Mouse (Mus musculus): ENCODE measurements around the gene Vstm2a. TPM values are rescaled to one million over a fixed set of nuclear protein-coding genes. Genes with fewer than 3 reads are reported as not detected.
A peak's percentile ranks its signal among the peaks of the same experiment; 100 is the strongest.

Gene Vstm2a
- polyA plus RNA-seq (2015; fragmentation: Nextera tagmentation; extraction: Ambion mirVana) = 91.1 and 94.9 TPM in 2 replicates

GRCm38 (mm10) chr11:16257473-16257921 lies at the start of gene Vstm2a:
TSS of gene Vstm2a (plus strand) at chr11:16257724.
- no peaks in the 10 kb centered on the region for H3K27me3 ChIP-seq (replicated peaks; ENCODE audit: control insufficient read depth, insufficient read depth, low read length)
- peak within 1 kb of the TSS; percentile 80 for H3K9ac ChIP-seq (ENCODE audit: low read depth, low read length)
- no peaks in the 10 kb centered on the region for H3K36me3 ChIP-seq (ENCODE audit: control insufficient read depth, insufficient read depth, low read length)
- H3K27ac ChIP-seq (ENCODE audit: low read depth, low read length) = peak within 1 kb of the TSS; percentile 89
- WGBS = under 1% methylated on average over 42 of the region's 44 CpGs
- H3K4me1 ChIP-seq (ENCODE audit: control insufficient read depth, insufficient read depth, low read depth, low read length) = no peaks in the 10 kb centered on the region
- peak; percentile 86 for ATAC-seq
- H3K4me3 ChIP-seq (ENCODE audit: low read length) = peak within 1 kb of the TSS; percentile 74
- no peaks in the 10 kb centered on the region for H3K9me3 ChIP-seq (ENCODE audit: control insufficient read depth, low read length)
- peak within 1 kb of the TSS; percentile 76 for H3K4me2 ChIP-seq (ENCODE audit: low read length)

- Histone ChIP-seq H3K4me2 (ENCODE audit: low read length) (peak overlapping the region; percentile 76), H3K9ac (ENCODE audit: low read depth, low read length) (peak overlapping the region; percentile 80), H3K4me1 (ENCODE audit: control insufficient read depth, insufficient read depth, low read depth, low read length) (no peaks in the 10 kb centered on the region), H3K27ac (ENCODE audit: low read depth, low read length) (peak overlapping the region; percentile 89), H3K4me3 (ENCODE audit: low read length) (peak overlapping the region; percentile 74), H3K27me3 (replicated peaks; ENCODE audit: control insufficient read depth, insufficient read depth, low read length) (no peaks in the 10 kb centered on the region), H3K36me3 (ENCODE audit: control insufficient read depth, insufficient read depth, low read length) (no peaks in the 10 kb centered on the region), H3K9me3 (ENCODE audit: control insufficient read depth, low read length) (no peaks in the 10 kb centered on the region)
- WGBS = 17% methylated on average over 7 of the region's 7 CpGs
- no peak; the same call in 1 of the 2 replicates for ATAC-seq
These were observed 513 bp upstream of the Vstm2a start for GRCm38 (mm10) chr11:16257011-16257410.

- no peaks in the 10 kb centered on the region for H3K4me1 ChIP-seq (ENCODE audit: control insufficient read depth, insufficient read depth, low read depth, low read length)
- peak overlapping the region; percentile 89 for H3K27ac ChIP-seq (ENCODE audit: low read depth, low read length)
- H3K36me3 ChIP-seq (ENCODE audit: control insufficient read depth, insufficient read depth, low read length) = no peaks in the 10 kb centered on the region
- 24% methylated on average over 1 of the region's 1 CpGs for WGBS
- H3K9me3 ChIP-seq (ENCODE audit: control insufficient read depth, low read length) = no peaks in the 10 kb centered on the region
- H3K4me3 ChIP-seq (ENCODE audit: low read length) = peak overlapping the region; percentile 74
- H3K4me2 ChIP-seq (ENCODE audit: low read length) = peak overlapping the region; percentile 76
- H3K27me3 ChIP-seq (replicated peaks; ENCODE audit: control insufficient read depth, insufficient read depth, low read length) = no peaks in the 10 kb centered on the region
- no peak for ATAC-seq
- H3K9ac ChIP-seq (ENCODE audit: low read depth, low read length) = peak overlapping the region; percentile 80
These were observed 776 bp downstream of the Vstm2a start for GRCm38 (mm10) chr11:16258300-16258699.

GRCm38 (mm10) chr11:16259876-16260275 lies 2.4 kb downstream of the Vstm2a start:
- H3K9ac ChIP-seq (ENCODE audit: low read depth, low read length) = peak overlapping the region; percentile 68
- 0 out of 2 replicates have a peak overlapping the region, but pooled peaks have one; percentile 2 for H3K27ac ChIP-seq (ENCODE audit: low read depth, low read length)

GRCm38 (mm10) chr11:16260764-16261578 lies 3.4 kb downstream of the Vstm2a start:
- under 1% methylated on average over 40 of the region's 40 CpGs for WGBS
- peak overlapping the region; percentile 68 for H3K9ac ChIP-seq (ENCODE audit: low read depth, low read length)
- H3K36me3 ChIP-seq (ENCODE audit: control insufficient read depth, insufficient read depth, low read length) = no peaks in the 10 kb centered on the region
- peak overlapping the region; percentile 74 for H3K4me3 ChIP-seq (ENCODE audit: low read length)
- H3K27me3 ChIP-seq (replicated peaks; ENCODE audit: control insufficient read depth, insufficient read depth, low read length) = no peaks in the 10 kb centered on the region
- H3K4me1 ChIP-seq (ENCODE audit: control insufficient read depth, insufficient read depth, low read depth, low read length) = no peaks in the 10 kb centered on the region; the same call in 1 of the 2 replicates
- ATAC-seq = peak; percentile 79
- H3K4me2 ChIP-seq (ENCODE audit: low read length) = peak overlapping the region; percentile 76
- H3K9me3 ChIP-seq (ENCODE audit: control insufficient read depth, low read length) = no peaks in the 10 kb centered on the region
- peak overlapping the region; percentile 69; the same call in 1 of the 2 replicates for H3K27ac ChIP-seq (ENCODE audit: low read depth, low read length)

More at GRCm38 (mm10) chr11:16259876-16260275, 2.4 kb downstream of the Vstm2a start:
- H3K9me3 ChIP-seq (ENCODE audit: control insufficient read depth, low read length) = no peaks in the 10 kb centered on the region
- H3K4me3 ChIP-seq (ENCODE audit: low read length) = peak overlapping the region; percentile 74
- WGBS = 26% methylated on average over 9 of the region's 9 CpGs
- no peaks in the 10 kb centered on the region; the same call in 1 of the 2 replicates for H3K4me1 ChIP-seq (ENCODE audit: control insufficient read depth, insufficient read depth, low read depth, low read length)
- no peak for ATAC-seq
- peak overlapping the region; percentile 76 for H3K4me2 ChIP-seq (ENCODE audit: low read length)
- no peaks in the 10 kb centered on the region for H3K27me3 ChIP-seq (replicated peaks; ENCODE audit: control insufficient read depth, insufficient read depth, low read length)
- H3K36me3 ChIP-seq (ENCODE audit: control insufficient read depth, insufficient read depth, low read length) = no peaks in the 10 kb centered on the region

GRCm38 (mm10) chr11:16268396-16268795 lies 10.9 kb downstream of the Vstm2a start:
- Histone ChIP-seq H3K4me1 (ENCODE audit: control insufficient read depth, insufficient read depth, low read depth, low read length) (no peaks in the 10 kb centered on the region; the same call in 1 of the 2 replicates), H3K4me3 (ENCODE audit: low read length) (no peak overlapping the region), H3K9ac (ENCODE audit: low read depth, low read length) (no peak overlapping the region), H3K9me3 (ENCODE audit: control insufficient read depth, low read length) (no peaks in the 10 kb centered on the region), H3K4me2 (ENCODE audit: low read length) (no peak overlapping the region), H3K36me3 (ENCODE audit: control insufficient read depth, insufficient read depth, low read length) (peaks cover 3% of the 10 kb centered on the region; the same call in 1 of the 2 replicates), H3K27me3 (replicated peaks; ENCODE audit: control insufficient read depth, insufficient read depth, low read length) (no peaks in the 10 kb centered on the region), H3K27ac (ENCODE audit: low read depth, low read length) (no peak overlapping the region)
- ATAC-seq = no peak
- WGBS = 85% methylated on average over 1 of the region's 1 CpGs

GRCm38 (mm10) chr11:16290381-16290780 lies 32.9 kb downstream of the Vstm2a start:
- no peak for ATAC-seq
- no peaks in the 10 kb centered on the region for H3K4me1 ChIP-seq (ENCODE audit: control insufficient read depth, insufficient read depth, low read depth, low read length)
- H3K36me3 ChIP-seq (ENCODE audit: control insufficient read depth, insufficient read depth, low read length) = no peaks in the 10 kb centered on the region
- H3K27ac ChIP-seq (ENCODE audit: low read depth, low read length) = no peak overlapping the region
- no peaks in the 10 kb centered on the region for H3K9me3 ChIP-seq (ENCODE audit: control insufficient read depth, low read length)
- WGBS = 81% methylated on average over 1 of the region's 1 CpGs
- H3K4me3 ChIP-seq (ENCODE audit: low read length) = no peak overlapping the region
- no peak overlapping the region for H3K4me2 ChIP-seq (ENCODE audit: low read length)
- H3K27me3 ChIP-seq (replicated peaks; ENCODE audit: control insufficient read depth, insufficient read depth, low read length) = no peaks in the 10 kb centered on the region
- no peak overlapping the region for H3K9ac ChIP-seq (ENCODE audit: low read depth, low read length)

- ATAC-seq = no peak
These were observed 35.4 kb downstream of the Vstm2a start for GRCm38 (mm10) chr11:16292960-16293359.

GRCm38 (mm10) chr11:16296521-16296920 lies 39.0 kb downstream of the Vstm2a start:
- H3K27ac ChIP-seq (ENCODE audit: low read depth, low read length) = no peak overlapping the region
- H3K4me1 ChIP-seq (ENCODE audit: control insufficient read depth, insufficient read depth, low read depth, low read length) = peaks cover 3% of the 10 kb centered on the region; the same call in 1 of the 2 replicates
- WGBS = 69% methylated on average over 1 of the region's 1 CpGs
- no peak overlapping the region for H3K4me2 ChIP-seq (ENCODE audit: low read length)
- H3K27me3 ChIP-seq (replicated peaks; ENCODE audit: control insufficient read depth, insufficient read depth, low read length) = no peaks in the 10 kb centered on the region
- H3K4me3 ChIP-seq (ENCODE audit: low read length) = no peak overlapping the region
- H3K36me3 ChIP-seq (ENCODE audit: control insufficient read depth, insufficient read depth, low read length) = no peaks in the 10 kb centered on the region
- no peak overlapping the region for H3K9ac ChIP-seq (ENCODE audit: low read depth, low read length)
- no peak for ATAC-seq
- no peaks in the 10 kb centered on the region for H3K9me3 ChIP-seq (ENCODE audit: control insufficient read depth, low read length)

More at GRCm38 (mm10) chr11:16292960-16293359, 35.4 kb downstream of the Vstm2a start:
- no peaks in the 10 kb centered on the region for H3K4me1 ChIP-seq (ENCODE audit: control insufficient read depth, insufficient read depth, low read depth, low read length)
- H3K4me2 ChIP-seq (ENCODE audit: low read length) = no peak overlapping the region
- H3K9me3 ChIP-seq (ENCODE audit: control insufficient read depth, low read length) = no peaks in the 10 kb centered on the region
- no peak overlapping the region for H3K27ac ChIP-seq (ENCODE audit: low read depth, low read length)
- H3K27me3 ChIP-seq (replicated peaks; ENCODE audit: control insufficient read depth, insufficient read depth, low read length) = no peaks in the 10 kb centered on the region
- WGBS = 86% methylated on average over 4 of the region's 4 CpGs
- H3K36me3 ChIP-seq (ENCODE audit: control insufficient read depth, insufficient read depth, low read length) = no peaks in the 10 kb centered on the region
- no peak overlapping the region for H3K9ac ChIP-seq (ENCODE audit: low read depth, low read length)
- H3K4me3 ChIP-seq (ENCODE audit: low read length) = no peak overlapping the region
